Mouse (Mus musculus) liver, embryonic 11.5 days (tissue): ENCODE results near the gene Itgb3bp. TPM values are rescaled to one million over a fixed set of nuclear protein-coding genes. Genes with fewer than 3 reads are reported as not detected.

Experiments
- ATAC-seq: fragments of 200-750 bp; cut with Nextera tagmentation; replicated peaks from 2 replicates; pipeline ENCODE4 v1.8.0; 2017; ENCODE audit warnings: moderate number of reproducible peaks, mild to moderate bottlenecking, moderate TSS enrichment, moderate library complexity; ENCODE audit not compliant: low FRiP score
- DNase-seq: peaks from one replicate; pipeline ENCODE4 v3.0.0-alpha.2; 2017; ENCODE audit warnings: low spot score
- H3K27ac ChIP-seq: fragments of 300-500 bp; sonication (generic); 2 replicates; pipeline ENCODE4 v1.5.1; 2014; ENCODE audit warnings: mild to moderate bottlenecking, low read depth, low read length, control low read depth
- H3K27me3 ChIP-seq: fragments of 300-500 bp; sonication (generic); replicated peaks from 2 replicates; pipeline ENCODE4 v1.6.1; 2014; ENCODE audit warnings: low read length, mixed read lengths; ENCODE audit not compliant: control insufficient read depth, insufficient read depth
- H3K36me3 ChIP-seq: fragments of 300-500 bp; sonication (generic); 2 replicates; pipeline ENCODE4 v1.6.1; 2014; ENCODE audit warnings: mild to moderate bottlenecking, low read length, moderate library complexity, mixed read lengths; ENCODE audit not compliant: control insufficient read depth, insufficient read depth
- H3K4me1 ChIP-seq: fragments of 300-500 bp; sonication (generic); replicated peaks from 2 replicates; pipeline ENCODE4 v1.6.1; 2014; ENCODE audit warnings: low read length, mixed read lengths; ENCODE audit not compliant: control insufficient read depth, insufficient read depth
- H3K4me2 ChIP-seq: fragments of 300-500 bp; sonication (generic); 2 replicates; pipeline ENCODE4 v1.6.1; 2014; ENCODE audit warnings: mild to moderate bottlenecking, control low read depth, moderate library complexity
- H3K4me3 ChIP-seq: fragments of 300-500 bp; sonication (generic); 2 replicates; pipeline ENCODE4 v1.5.1; 2014; ENCODE audit warnings: low read depth, low read length, control low read depth
- H3K9ac ChIP-seq: fragments of 300-500 bp; sonication (generic); 2 replicates; pipeline ENCODE4 v1.6.1; 2014; ENCODE audit warnings: low read depth, low read length, control low read depth
- H3K9me3 ChIP-seq: fragments of 300-500 bp; sonication (generic); 2 replicates; pipeline ENCODE4 v1.6.1; 2016; ENCODE audit warnings: low read length, inconsistent platforms, mixed read lengths; ENCODE audit not compliant: control insufficient read depth
- WGBS: fragments of 180-500 bp; shearing (Covaris S2); extraction: QIAGEN DNeasy Blood & Tissue Kit; methylation state at CpG from one replicate; pipeline ENCODE4 v1.1.7; 2014; 5-methylcytosine and 5-hydroxymethylcytosine counted together
- polyA plus RNA-seq: library from polyadenylated mRNA; unstranded; fragments of >200 nt; fragmentation: Nextera tagmentation; extraction: Ambion mirVana; gene quantifications from 2 replicates; pipeline ENCODE4 v1.2.1, GENCODE M21; 2014

Gene Itgb3bp
- polyA plus RNA-seq, 1 experiment from 2014 or later: 39.0 TPM

DNA sequence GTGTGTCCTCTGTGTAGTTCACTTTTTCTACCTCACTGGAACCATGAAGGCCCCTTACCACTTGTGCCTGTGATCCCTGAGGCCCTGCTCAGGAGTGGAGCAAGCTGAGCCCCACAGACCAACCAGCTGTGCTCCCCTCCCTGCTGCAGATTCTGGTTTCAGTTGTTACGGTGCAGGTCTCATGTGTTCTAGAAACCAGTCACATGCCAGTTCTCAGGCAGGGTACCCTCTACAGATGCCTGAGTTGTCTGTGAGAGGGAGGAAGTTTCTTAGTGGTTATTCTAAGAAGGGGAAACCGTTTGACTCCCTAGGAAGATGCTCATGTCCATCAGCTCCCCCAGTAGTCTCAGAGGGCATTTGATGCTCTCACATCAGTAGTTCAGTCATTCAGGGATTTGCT lies 15.0 kb upstream of the Itgb3bp start:
- ATAC-seq (no peak), DNase-seq (no peak)
- WGBS: 74% methylated on average over 2 of the region's 2 CpGs
- Histone ChIP-seq H3K4me2 (no peak overlapping the region), H3K27ac (no peak overlapping the region), H3K36me3 (no peaks in the 10 kb centered on the region), H3K27me3 (no peaks in the 10 kb centered on the region), H3K4me1 (no peaks in the 10 kb centered on the region; the same call in 1 of the 2 replicates), H3K4me3 (no peak overlapping the region), H3K9me3 (no peaks in the 10 kb centered on the region), H3K9ac (no peak overlapping the region)

DNA sequence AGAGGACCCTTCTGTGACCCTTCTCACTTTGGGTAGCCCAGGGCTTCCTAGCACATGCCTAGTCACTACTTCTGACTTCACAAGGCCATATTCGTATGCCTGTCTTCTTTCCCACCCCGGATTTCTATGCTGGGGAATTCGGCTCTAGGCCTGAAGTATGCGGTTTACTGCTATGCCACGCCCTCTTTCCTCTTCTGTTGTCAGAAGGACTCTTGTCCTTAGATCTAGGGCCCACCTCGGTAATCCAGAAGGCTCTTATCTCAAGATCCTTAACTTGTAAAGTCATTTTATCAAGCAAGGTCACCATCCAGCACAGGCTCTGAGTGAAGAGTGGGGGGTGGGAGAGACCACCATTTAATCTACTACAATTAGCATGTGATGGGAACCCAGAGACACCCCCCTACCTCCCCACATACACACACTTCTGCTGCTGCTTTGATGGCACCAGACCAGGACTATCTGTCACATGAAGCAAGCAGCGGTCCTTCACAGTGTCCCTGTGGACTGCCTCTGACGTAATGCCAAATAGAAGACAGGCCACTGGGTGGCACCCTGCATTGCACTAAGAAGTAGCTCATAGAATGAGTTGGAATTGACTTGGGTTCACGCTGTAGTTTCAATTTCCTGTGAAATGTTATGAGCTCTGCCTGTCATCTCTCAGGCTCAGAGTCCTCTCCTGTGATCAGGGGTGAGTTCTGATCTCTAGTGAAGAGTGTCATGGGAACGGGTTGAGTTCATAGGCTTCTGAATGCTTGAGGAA lies 12.2 kb upstream of the Itgb3bp start:
- DNase-seq (peak; percentile 26), ATAC-seq (no peak)
- Histone ChIP-seq H3K4me2 (no peak overlapping the region), H3K4me3 (no peak overlapping the region), H3K9me3 (no peaks in the 10 kb centered on the region), H3K9ac (no peak overlapping the region), H3K27me3 (no peaks in the 10 kb centered on the region), H3K4me1 (no peaks in the 10 kb centered on the region; the same call in 1 of the 2 replicates), H3K36me3 (0 out of 2 replicates have a peak, but pooled peaks cover 3% of the 10 kb centered on the region), H3K27ac (no peak overlapping the region)
- WGBS: 67% methylated on average over 10 of the region's 10 CpGs

DNA sequence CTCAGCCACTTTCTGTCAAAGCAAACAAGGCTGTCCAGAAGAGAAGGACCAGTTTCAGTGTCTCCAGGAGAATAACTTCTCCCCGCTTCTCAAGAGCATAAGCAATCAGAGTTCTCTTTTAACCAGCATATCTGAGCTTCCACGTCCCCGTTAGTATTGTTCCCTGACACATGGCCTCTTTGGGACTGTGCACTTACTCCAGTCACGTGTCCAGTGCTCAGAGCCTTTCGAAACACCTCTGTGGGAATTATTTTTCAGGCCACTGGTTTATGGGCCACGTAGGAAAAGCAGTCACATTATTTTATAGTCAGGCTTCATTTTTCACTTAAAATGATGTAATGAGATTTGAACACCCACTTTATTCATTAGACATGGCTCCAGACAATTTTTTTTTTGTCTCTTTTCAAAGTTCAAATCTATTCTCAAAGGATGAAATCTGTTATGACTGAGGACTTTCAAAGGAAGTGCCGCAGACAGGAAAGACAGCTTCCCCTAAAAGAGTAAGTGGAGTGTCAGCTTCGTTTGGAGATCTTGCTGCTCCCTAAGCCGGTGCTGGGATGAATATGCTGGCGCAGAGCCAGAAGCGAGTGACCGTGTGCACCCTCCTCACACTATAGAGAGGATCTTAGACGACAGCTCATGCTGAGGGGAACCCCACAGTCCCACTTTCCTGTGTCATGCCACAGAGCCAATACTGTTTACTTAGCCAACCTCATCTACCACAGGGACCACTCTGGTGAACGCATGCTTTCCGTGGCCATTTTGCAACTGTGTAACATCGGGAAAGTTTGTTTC lies 10.3 kb upstream of the Itgb3bp start:
- Histone ChIP-seq H3K36me3 (peaks cover 6% of the 10 kb centered on the region; the same call in 1 of the 2 replicates), H3K9ac (no peak overlapping the region), H3K9me3 (no peaks in the 10 kb centered on the region), H3K27ac (no peak overlapping the region), H3K27me3 (no peaks in the 10 kb centered on the region), H3K4me3 (no peak overlapping the region), H3K4me2 (no peak overlapping the region), H3K4me1 (no peaks in the 10 kb centered on the region; the same call in 1 of the 2 replicates)
- DNase-seq (peak; percentile 10), ATAC-seq (no peak)
- WGBS: 72% methylated on average over 16 of the region's 16 CpGs

DNA sequence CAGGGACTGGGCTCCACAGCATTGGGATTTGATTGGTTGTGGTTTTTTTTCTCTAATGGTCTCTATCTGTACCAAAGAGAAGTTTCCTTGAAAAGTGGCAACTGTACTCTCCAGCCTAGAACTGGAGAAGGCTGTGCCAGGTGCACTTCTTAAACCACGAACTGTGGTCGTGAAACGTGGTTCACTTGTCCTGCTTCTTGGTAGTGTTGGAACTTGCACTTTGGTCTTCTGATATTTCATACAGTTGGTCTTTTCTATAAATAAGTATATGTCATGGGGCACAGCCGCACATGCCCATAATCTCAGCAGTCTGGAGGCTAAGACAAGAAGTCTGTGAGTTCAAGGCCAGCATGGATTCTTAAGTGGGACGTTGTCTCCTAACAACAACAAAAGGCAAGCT lies 6.7 kb upstream of the Itgb3bp start:
- 86% methylated on average over 5 of the region's 5 CpGs for WGBS
- DNase-seq (no peak), ATAC-seq (no peak)
- Histone ChIP-seq H3K27me3 (no peaks in the 10 kb centered on the region), H3K4me2 (no peak overlapping the region), H3K9me3 (no peaks in the 10 kb centered on the region), H3K4me3 (no peak overlapping the region), H3K36me3 (peaks cover 10% of the 10 kb centered on the region; the same call in 1 of the 2 replicates), H3K27ac (no peak overlapping the region), H3K4me1 (peaks cover 9% of the 10 kb centered on the region), H3K9ac (no peak overlapping the region)

DNA sequence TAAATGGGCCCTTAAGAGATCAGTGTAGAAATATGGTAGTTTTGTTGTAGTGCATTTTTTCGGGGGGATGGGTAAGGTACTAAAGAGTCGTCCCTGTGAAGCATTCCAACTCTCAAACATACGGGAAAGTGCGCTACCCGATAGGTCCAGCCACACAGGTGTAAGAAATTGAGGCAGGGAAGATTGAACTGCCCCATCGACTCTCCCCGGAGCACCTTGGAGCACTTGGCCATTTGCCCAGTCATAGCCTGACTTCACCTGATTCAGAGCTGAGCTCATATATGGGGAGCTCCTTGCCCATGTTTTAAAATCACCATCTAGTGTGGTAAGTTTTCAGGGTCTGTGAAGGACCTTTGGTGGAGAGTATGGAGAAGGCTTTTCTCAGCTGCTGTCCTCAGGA lies 5.2 kb upstream of the Itgb3bp start:
- no peak for DNase-seq
- WGBS: 88% methylated on average over 7 of the region's 7 CpGs
- Histone ChIP-seq H3K9me3 (no peaks in the 10 kb centered on the region), H3K36me3 (peaks cover 10% of the 10 kb centered on the region; the same call in 1 of the 2 replicates), H3K4me3 (no peak overlapping the region), H3K27ac (no peak overlapping the region), H3K4me1 (peaks cover 15% of the 10 kb centered on the region), H3K27me3 (no peaks in the 10 kb centered on the region), H3K9ac (no peak overlapping the region), H3K4me2 (no peak overlapping the region)
- no peak for ATAC-seq

DNA sequence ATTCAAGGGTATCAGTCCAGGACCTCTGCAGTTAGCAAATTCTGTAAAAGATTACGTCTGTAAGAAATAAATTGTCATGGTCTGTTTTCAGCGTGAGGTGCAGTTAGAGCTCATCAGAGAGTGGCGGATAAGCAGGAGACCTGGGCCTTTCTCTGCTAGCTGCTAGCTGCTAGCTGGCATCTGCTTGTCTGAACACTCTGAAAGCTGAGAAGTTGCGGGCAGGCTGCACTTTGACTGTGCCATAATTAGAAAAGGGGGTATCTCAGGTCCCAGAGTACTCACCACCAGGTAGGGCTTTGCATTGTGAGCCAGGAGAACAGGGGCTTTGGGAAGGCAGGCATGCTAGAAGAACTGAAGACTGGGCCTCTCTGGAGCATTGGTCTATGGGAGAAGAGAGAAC lies 2.2 kb upstream of the Itgb3bp start:
- Histone ChIP-seq H3K36me3 (peaks cover 7% of the 10 kb centered on the region; the same call in 1 of the 2 replicates), H3K9me3 (no peaks in the 10 kb centered on the region), H3K4me1 (peaks cover 15% of the 10 kb centered on the region), H3K9ac (no peak overlapping the region), H3K27ac (no peak overlapping the region), H3K4me2 (no peak overlapping the region; the same call in 1 of the 2 replicates), H3K4me3 (no peak overlapping the region), H3K27me3 (no peaks in the 10 kb centered on the region)
- ATAC-seq: no peak
- no peak for DNase-seq
- 75% methylated on average over 4 of the region's 4 CpGs for WGBS

DNA sequence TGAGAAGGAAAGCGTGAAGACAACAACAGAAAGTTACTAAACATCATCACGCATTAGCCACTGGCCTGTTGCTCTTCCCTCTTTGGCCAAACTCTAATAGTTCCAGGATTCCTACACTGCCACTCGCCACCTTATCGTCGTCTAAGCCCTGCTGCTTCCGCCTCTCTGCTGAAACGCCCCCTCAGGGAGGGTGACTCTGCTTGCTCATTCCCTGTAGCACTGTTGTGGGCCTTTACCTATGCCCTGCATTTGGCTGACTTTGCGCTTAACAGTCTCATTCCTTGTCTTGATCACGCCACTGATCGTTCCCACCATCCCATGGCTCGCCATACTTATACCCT lies 1.6 kb upstream of the Itgb3bp start:
- Histone ChIP-seq H3K4me1 (peaks cover 15% of the 10 kb centered on the region), H3K27ac (no peak overlapping the region), H3K27me3 (no peaks in the 10 kb centered on the region), H3K36me3 (peaks cover 7% of the 10 kb centered on the region; the same call in 1 of the 2 replicates), H3K4me2 (peak overlapping the region; percentile 70), H3K4me3 (peak overlapping the region; percentile 76), H3K9me3 (no peaks in the 10 kb centered on the region), H3K9ac (0 out of 2 replicates have a peak overlapping the region, but pooled peaks have one; percentile 30)
- DNase-seq (no peak), ATAC-seq (no peak)
- WGBS: 54% methylated on average over 11 of the region's 11 CpGs

DNA sequence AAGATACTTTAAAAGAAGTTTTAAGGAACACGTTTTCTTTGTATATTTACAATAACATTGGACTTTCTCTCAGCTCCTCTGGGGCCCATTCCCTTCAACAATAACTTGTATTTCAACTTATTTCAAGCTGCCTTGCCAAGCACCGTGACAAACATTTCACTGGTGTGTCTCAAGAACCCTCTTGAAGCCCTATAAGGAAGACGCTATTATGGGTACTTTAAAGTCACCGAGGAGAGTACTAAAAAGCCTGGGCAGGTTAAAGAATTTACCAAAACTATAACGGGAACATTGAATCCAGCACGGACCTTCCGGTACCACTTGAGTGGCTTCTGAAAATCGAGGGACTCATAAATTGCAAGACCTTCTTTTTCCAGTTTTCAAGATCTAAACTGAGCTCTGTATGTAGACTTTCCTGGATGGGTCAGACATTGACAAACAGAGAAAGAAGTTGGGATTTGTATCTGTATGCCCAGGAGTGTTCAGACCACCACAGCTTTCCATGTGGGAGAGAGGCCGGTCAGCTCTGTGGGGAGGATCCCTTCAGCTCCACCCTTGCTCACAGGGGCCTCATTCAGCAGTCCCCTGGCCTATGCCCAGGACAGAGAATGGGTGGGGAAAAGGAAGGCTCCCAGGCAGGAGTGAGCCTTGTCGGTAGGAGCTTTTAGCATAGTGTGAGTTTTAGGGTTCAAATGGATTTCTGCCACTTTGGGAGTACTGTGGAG lies 1.1 kb upstream of the Itgb3bp start:
- H3K36me3 ChIP-seq: peaks cover 5% of the 10 kb centered on the region; the same call in 1 of the 2 replicates
- H3K4me3 ChIP-seq: peak overlapping the region; percentile 76
- WGBS: 49% methylated on average over 10 of the region's 10 CpGs
- peaks cover 15% of the 10 kb centered on the region for H3K4me1 ChIP-seq
- ATAC-seq (no peak), DNase-seq (no peak)
- H3K4me2 ChIP-seq: peak overlapping the region; percentile 70
- no peaks in the 10 kb centered on the region for H3K9me3 ChIP-seq
- H3K27ac ChIP-seq: 0 out of 2 replicates have a peak overlapping the region, but pooled peaks have one; percentile 95
- H3K27me3 ChIP-seq: no peaks in the 10 kb centered on the region
- peak overlapping the region; percentile 26; the same call in 1 of the 2 replicates for H3K9ac ChIP-seq
